Mouse (Mus musculus): ENCODE measurements around the gene Ubtd1. TPM values are rescaled to one million over a fixed set of nuclear protein-coding genes. Genes with fewer than 3 reads are reported as not detected.
A peak's percentile ranks its signal among the peaks of the same experiment; 100 is the strongest.

The Ubtd1 gene
- polyA plus RNA-seq, 1 experiment from 2014 or later: 21.3 TPM

DNA sequence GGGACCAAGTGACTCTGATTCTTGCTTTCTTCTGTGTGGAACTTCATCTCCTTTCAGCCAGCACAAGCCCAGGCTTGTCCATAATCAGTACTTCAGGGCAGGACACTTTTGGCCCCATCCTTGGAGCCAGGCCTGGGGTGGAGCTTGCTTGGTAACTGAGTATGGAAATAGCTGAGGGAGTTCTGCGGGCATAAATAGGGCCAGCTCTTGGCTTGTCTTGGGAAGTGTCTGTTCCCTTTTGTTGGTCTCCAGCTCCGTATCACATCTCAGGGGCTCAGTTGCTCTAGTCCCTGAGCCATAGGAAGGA, 40.9 kb downstream of the Ubtd1 start:
- H3K9ac ChIP-seq (replicated peaks; ENCODE audit: low read depth): no peak overlapping the region
- no peak overlapping the region for H3K4me3 ChIP-seq (ENCODE audit: low read depth, low read length)
- TF ChIP-seq CTCF (IDR thresholded peaks at IDR 0.05): no peak
- TF ChIP-seq EP300 (IDR thresholded peaks at IDR 0.05): no peak
- H3K4me1 ChIP-seq (ENCODE audit: insufficient read depth, low read depth, low read length): peaks cover 10% of the 10 kb centered on the region; the same call in 1 of the 2 replicates
- no peaks in the 10 kb centered on the region for H3K36me3 ChIP-seq (ENCODE audit: insufficient read depth, low read length)
- H3K9me3 ChIP-seq (ENCODE audit: low read length): no peaks in the 10 kb centered on the region
- no peak overlapping the region for H3K27ac ChIP-seq (ENCODE audit: low read length)
- H3K4me2 ChIP-seq (replicated peaks; ENCODE audit: low read depth, low read length): no peak overlapping the region
- 75% methylated on average over 2 of the region's 2 CpGs for WGBS
- no peaks in the 10 kb centered on the region for H3K27me3 ChIP-seq (replicated peaks; ENCODE audit: insufficient read depth, low read length)
- ATAC-seq (no peak), DNase-seq (ENCODE audit: low spot score) (no peak)

DNA sequence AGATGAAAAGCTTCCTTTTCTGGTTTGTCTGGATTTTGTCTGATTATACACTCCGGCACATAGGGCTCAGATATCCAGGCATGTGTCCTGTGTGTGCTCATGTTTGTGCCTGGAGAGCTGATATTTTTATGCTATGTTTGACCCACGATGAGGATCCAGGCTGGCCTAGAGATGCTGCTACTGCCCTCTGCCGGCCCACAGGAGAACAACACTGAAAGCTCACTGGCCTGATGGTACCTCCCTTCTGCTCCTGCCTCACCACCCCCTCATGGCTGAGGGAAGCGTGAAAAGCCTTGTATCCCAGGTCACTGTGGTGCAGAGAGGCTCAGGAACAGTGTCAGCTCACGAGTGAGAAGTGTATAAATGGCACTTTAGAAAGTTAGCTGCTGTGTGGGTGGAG, 44.6 kb downstream of the Ubtd1 start:
- Histone ChIP-seq H3K4me3 (ENCODE audit: low read depth, low read length) (no peak overlapping the region), H3K4me1 (ENCODE audit: insufficient read depth, low read depth, low read length) (no peaks in the 10 kb centered on the region), H3K27me3 (replicated peaks; ENCODE audit: insufficient read depth, low read length) (no peaks in the 10 kb centered on the region), H3K4me2 (replicated peaks; ENCODE audit: low read depth, low read length) (no peak overlapping the region), H3K36me3 (ENCODE audit: insufficient read depth, low read length) (no peaks in the 10 kb centered on the region), H3K9ac (replicated peaks; ENCODE audit: low read depth) (no peak overlapping the region), H3K27ac (ENCODE audit: low read length) (no peak overlapping the region), H3K9me3 (ENCODE audit: low read length) (no peaks in the 10 kb centered on the region)
- DNase-seq (ENCODE audit: low spot score) (peak; percentile 91), ATAC-seq (peak; percentile 86)
- TF ChIP-seq CTCF (IDR thresholded peaks at IDR 0.05) (peak; percentile 99), EP300 (IDR thresholded peaks at IDR 0.05) (no peak)
- WGBS: 3% methylated on average over 5 of the region's 5 CpGs

DNA sequence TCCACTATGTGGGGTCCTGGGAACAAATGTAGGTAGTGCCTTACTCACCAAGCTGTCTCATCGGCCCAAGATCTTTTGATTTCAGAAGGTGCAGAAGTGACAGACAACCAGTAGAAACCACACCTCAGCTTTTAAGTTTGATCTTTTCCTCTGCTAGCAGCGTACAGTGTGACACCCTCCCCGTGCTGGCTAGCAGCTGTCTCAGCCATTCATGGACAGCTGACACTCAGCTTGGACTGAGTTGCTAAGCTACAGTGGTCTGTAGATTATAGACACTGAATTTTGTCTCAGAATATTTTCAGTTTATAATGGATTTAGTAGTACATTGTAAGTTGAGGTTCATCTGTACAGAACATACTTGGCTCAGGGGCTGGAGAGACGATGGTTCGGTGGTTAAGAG, 49.5 kb downstream of the Ubtd1 start:
- Histone ChIP-seq H3K4me1 (ENCODE audit: insufficient read depth, low read depth, low read length) (no peaks in the 10 kb centered on the region), H3K27ac (ENCODE audit: low read length) (no peak overlapping the region), H3K9ac (replicated peaks; ENCODE audit: low read depth) (no peak overlapping the region), H3K4me3 (ENCODE audit: low read depth, low read length) (no peak overlapping the region), H3K9me3 (ENCODE audit: low read length) (no peaks in the 10 kb centered on the region), H3K36me3 (ENCODE audit: insufficient read depth, low read length) (no peaks in the 10 kb centered on the region), H3K27me3 (replicated peaks; ENCODE audit: insufficient read depth, low read length) (no peaks in the 10 kb centered on the region), H3K4me2 (replicated peaks; ENCODE audit: low read depth, low read length) (no peak overlapping the region)
- DNase-seq (ENCODE audit: low spot score): no peak
- 83% methylated on average over 5 of the region's 5 CpGs for WGBS
- TF ChIP-seq EP300 (IDR thresholded peaks at IDR 0.05) (no peak), CTCF (IDR thresholded peaks at IDR 0.05) (no peak)
- ATAC-seq: no peak

DNA sequence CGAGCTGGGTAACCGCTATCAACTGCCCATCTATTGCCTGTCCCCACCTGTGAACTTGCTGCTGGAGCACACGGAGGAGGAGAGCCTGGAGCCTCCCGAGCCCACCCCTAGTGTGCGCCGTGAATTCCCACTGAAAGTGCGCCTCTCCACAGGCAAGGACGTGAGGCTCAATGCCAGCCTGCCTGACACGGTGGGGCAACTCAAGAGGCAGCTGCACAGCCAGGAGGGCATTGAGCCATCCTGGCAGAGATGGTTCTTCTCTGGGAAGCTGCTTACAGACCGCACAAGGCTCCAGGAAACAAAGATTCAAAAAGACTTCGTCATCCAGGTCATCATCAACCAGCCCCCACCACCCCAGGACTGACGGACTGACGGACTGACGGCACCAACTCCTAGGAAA, 52.0 kb downstream of the Ubtd1 start:
- DNase-seq (ENCODE audit: low spot score) (no peak), ATAC-seq (no peak)
- Histone ChIP-seq H3K27ac (ENCODE audit: low read length) (no peak overlapping the region), H3K36me3 (ENCODE audit: insufficient read depth, low read length) (no peaks in the 10 kb centered on the region), H3K4me1 (ENCODE audit: insufficient read depth, low read depth, low read length) (no peaks in the 10 kb centered on the region), H3K27me3 (replicated peaks; ENCODE audit: insufficient read depth, low read length) (no peaks in the 10 kb centered on the region), H3K4me2 (replicated peaks; ENCODE audit: low read depth, low read length) (no peak overlapping the region), H3K9ac (replicated peaks; ENCODE audit: low read depth) (no peak overlapping the region), H3K9me3 (ENCODE audit: low read length) (no peaks in the 10 kb centered on the region), H3K4me3 (ENCODE audit: low read depth, low read length) (no peak overlapping the region)
- 83% methylated on average over 12 of the region's 14 CpGs for WGBS
- TF ChIP-seq CTCF (IDR thresholded peaks at IDR 0.05) (no peak), EP300 (IDR thresholded peaks at IDR 0.05) (no peak)

DNA sequence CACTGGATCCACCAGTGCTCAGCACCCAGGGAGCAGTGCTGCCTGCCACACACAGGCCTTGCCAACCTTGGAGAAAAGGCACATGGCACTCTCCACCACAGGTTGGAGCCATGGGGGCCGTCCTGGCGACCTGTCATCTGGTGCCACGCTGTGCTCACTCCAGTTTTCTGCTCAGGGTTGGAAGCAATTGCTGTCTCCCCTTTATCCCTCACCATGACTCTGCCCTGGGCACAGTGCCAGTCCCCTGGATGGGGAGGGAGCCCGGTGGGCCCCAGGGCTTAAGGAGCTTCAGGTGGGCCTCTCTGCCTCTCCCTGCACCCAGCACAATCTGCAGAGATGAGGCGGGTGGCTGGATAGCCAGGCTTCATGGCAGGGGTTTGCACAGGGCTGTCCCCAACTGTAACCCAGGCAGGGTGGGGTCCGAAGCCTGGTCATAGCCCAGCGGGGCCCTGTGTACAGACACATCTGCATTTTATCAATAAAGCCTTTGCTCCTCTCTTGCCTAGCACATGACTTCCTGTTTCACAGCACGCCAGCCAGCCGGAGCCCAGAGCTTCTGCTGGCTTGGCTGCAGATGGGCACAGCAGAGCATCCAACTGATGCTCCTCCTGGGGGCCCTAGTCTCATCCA, 52.7 kb downstream of the Ubtd1 start:
- Histone ChIP-seq H3K4me2 (replicated peaks; ENCODE audit: low read depth, low read length) (no peak overlapping the region), H3K27me3 (replicated peaks; ENCODE audit: insufficient read depth, low read length) (no peaks in the 10 kb centered on the region), H3K4me1 (ENCODE audit: insufficient read depth, low read depth, low read length) (no peaks in the 10 kb centered on the region), H3K36me3 (ENCODE audit: insufficient read depth, low read length) (no peaks in the 10 kb centered on the region), H3K9me3 (ENCODE audit: low read length) (no peaks in the 10 kb centered on the region), H3K27ac (ENCODE audit: low read length) (no peak overlapping the region), H3K4me3 (ENCODE audit: low read depth, low read length) (no peak overlapping the region), H3K9ac (replicated peaks; ENCODE audit: low read depth) (no peak overlapping the region)
- ATAC-seq: no peak
- TF ChIP-seq CTCF (IDR thresholded peaks at IDR 0.05) (no peak), EP300 (IDR thresholded peaks at IDR 0.05) (no peak)
- WGBS: 71% methylated on average over 9 of the region's 9 CpGs
- no peak for DNase-seq (ENCODE audit: low spot score)

DNA sequence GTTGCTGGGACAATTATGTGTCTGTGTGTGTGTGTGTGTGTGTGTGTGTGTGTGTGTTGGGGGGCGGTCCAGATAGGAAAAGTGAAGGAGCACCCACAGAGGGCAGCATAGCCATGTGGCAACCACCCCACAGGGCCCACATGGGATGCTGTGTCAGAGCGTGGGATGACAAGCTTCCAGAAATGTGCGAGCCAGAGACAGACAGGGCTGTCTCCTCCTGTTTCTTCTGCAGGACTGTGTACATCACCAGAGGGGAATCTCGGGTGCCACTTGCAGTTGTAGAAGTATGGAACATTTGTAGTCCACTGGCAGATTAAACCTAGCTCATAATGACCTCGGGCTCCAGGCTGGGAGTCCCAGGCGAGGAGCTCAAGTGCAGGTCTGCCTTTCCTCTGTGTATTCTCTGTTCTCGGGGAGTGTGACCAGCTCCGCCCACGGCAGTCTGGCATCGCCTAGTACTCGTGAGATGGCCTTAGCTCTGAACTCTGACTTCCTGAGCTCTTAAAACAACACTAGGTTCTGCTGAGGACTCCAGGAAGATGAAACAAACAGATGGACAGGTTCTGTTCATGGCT, 53.4 kb downstream of the Ubtd1 start:
- Histone ChIP-seq H3K36me3 (ENCODE audit: insufficient read depth, low read length) (no peaks in the 10 kb centered on the region), H3K27me3 (replicated peaks; ENCODE audit: insufficient read depth, low read length) (no peaks in the 10 kb centered on the region), H3K4me3 (ENCODE audit: low read depth, low read length) (no peak overlapping the region), H3K4me2 (replicated peaks; ENCODE audit: low read depth, low read length) (no peak overlapping the region), H3K9me3 (ENCODE audit: low read length) (no peaks in the 10 kb centered on the region), H3K9ac (replicated peaks; ENCODE audit: low read depth) (no peak overlapping the region), H3K4me1 (ENCODE audit: insufficient read depth, low read depth, low read length) (no peaks in the 10 kb centered on the region), H3K27ac (ENCODE audit: low read length) (no peak overlapping the region)
- DNase-seq (ENCODE audit: low spot score): no peak
- 0 out of 2 replicates have a peak, but pooled peaks have one; percentile 2 for ATAC-seq
- 45% methylated on average over 10 of the region's 11 CpGs for WGBS
- no peak for TF ChIP-seq EP300 (IDR thresholded peaks at IDR 0.05)
